Mouse (Mus musculus) cortical plate, adult 2 months (tissue): ENCODE results near the gene Mag. TPM values are rescaled to one million over a fixed set of nuclear protein-coding genes. Genes with fewer than 3 reads are reported as not detected.

Experiments
- H3K27ac ChIP-seq: fragments of 200-500 bp; 2 replicates; pipeline ENCODE4 v1.5.1; 2012; ENCODE audit warnings: low read length, control low read depth, inconsistent platforms; ENCODE audit not compliant: insufficient read depth
- H3K4me1 ChIP-seq: fragments of 200-500 bp; 2 replicates; pipeline ENCODE4 v1.6.1; 2011; ENCODE audit warnings: low read length; ENCODE audit not compliant: control insufficient read depth, insufficient read depth
- H3K4me3 ChIP-seq: fragments of 200-500 bp; 2 replicates; pipeline ENCODE4 v1.5.1; 2011; ENCODE audit warnings: mild to moderate bottlenecking, low read length, control low read depth; ENCODE audit not compliant: insufficient read depth
- CTCF ChIP-seq: fragments of 200-500 bp; IDR thresholded peaks from 2 replicates; pipeline ENCODE4 v1.5.1; 2011; ENCODE audit warnings: mild to moderate bottlenecking, control low read depth, low read length; ENCODE audit not compliant: insufficient read depth; ENCODE audit errors: extremely low read depth
- POLR2A ChIP-seq: fragments of 200-500 bp; IDR thresholded peaks from 2 replicates; pipeline ENCODE4 v1.6.1; 2011; ENCODE audit warnings: mild to moderate bottlenecking, low read length, control low read depth; ENCODE audit not compliant: insufficient read depth; ENCODE audit errors: extremely low read depth
- polyA plus RNA-seq: library from polyadenylated mRNA; depleted of rRNA; stranded (reverse); fragments of >200 nt; gene quantifications from 2 replicates; pipeline ENCODE4 v1.2.3, GENCODE M21; 2012; rRNA removed

The Mag gene
- polyA plus RNA-seq, result 412 and 613 TPM in 2 replicates

DNA sequence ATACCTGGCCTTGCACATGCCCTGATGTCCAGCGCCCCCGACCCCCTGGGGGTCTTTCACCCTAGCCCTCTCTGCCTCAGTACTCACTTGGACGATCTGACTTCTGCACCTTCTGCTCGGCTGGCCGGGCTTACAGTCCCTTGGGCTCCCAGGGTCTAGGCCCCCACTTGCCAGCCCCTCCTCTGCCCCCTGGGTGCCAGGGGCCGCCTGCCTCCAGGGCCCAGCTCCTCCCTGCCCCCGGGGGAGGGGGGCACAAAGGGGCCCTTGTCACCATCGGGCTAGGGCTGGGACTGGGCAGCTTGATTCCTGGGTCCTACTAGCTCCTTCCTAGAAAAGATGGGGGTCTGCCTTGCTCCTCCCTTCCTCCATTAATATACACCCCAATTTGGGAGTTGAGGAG lies at the start of gene Mag:
TSS of gene Mag (minus strand) at position 142 of the 400 bp plus-strand sequence.
- H3K4me3 ChIP-seq, result peak within 1 kb of the TSS; percentile 29

DNA sequence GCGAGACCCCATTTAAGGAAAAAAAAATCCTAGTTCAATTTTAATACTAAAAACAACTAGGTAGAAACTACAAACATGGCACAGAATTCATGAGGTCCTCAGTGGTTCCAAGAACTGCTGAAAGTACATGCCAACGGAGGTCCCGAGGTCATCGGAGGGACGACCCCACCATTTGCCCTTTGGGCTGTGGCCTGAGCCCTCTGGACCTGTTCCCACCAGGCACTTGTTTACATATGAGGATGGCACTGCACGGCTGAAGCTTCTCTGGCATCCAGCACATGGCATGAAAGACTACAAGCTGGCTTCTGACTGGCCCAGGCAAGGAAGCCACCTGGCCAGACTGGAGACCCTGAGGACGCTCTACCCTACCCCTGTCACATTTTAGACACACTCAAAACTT lies 49.7 kb upstream of the Mag start:
- H3K4me3 ChIP-seq, result no peak overlapping the region
- H3K4me1 ChIP-seq, result no peaks in the 10 kb centered on the region
- no peak for TF ChIP-seq POLR2A
- H3K27ac ChIP-seq, result no peak overlapping the region

More for the DNA sequence above, at the start of gene Mag:
- Histone ChIP-seq H3K27ac (peak within 1 kb of the TSS; percentile 92), H3K4me1 (no peaks in the 10 kb centered on the region)
- TF ChIP-seq CTCF, result no peak
- no peak; the same call in 1 of the 2 replicates for TF ChIP-seq POLR2A

DNA sequence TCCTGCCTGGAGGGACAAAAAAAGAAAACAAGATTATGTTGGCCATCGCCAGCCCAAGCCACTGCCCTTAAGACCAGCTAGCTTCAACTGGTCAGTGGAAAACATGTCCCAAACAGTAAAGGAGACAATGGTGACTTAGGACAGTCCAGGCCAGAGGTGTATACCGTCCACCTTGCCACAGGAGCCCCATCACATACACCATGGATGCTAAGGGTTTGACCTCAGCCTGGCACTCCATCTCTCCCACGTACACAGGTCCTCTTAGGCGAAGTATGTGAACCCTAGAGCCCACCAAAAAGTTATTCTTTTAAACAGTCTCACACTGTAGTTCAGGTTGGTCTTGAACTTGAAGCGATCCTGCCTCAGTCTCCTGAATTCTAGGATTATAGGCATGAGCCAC lies 48.2 kb upstream of the Mag start:
- Histone ChIP-seq H3K4me3 (no peak overlapping the region), H3K4me1 (no peaks in the 10 kb centered on the region; the same call in 1 of the 2 replicates), H3K27ac (no peak overlapping the region)
- no peak for TF ChIP-seq CTCF
- 0 out of 2 replicates have a peak, but pooled peaks have one; percentile 34 for TF ChIP-seq POLR2A

DNA sequence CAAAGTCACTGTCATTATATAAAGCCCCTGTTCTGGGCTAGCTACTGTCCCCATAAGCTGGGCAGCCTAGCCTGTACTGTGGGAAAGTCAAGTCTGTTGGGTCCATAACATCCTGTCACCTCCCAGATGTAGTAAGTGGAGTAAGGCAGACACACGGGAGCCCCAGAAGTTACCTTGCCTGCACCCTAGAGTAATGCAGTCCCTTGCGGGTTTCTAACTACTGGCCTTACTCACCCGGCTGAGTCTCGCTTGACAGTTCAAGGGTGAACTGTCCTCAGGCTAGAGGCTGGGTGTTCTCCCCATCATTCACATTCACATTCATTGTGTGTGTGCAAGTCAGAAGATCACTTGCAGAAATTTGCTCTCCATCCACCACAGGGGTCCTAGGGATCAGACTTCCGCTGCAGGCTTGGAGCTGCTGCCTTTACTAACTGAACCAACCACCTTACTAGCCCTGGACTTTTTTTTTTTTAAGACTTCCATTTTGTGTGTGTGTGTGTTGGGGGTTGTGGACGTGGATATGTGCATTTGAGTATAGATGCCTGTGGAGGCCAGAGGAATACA lies 45.2 kb upstream of the Mag start:
- H3K4me1 ChIP-seq, result peaks cover 4% of the 10 kb centered on the region
- H3K27ac ChIP-seq, result no peak overlapping the region
- TF ChIP-seq CTCF, result no peak
- no peak for TF ChIP-seq POLR2A
- H3K4me3 ChIP-seq, result no peak overlapping the region

DNA sequence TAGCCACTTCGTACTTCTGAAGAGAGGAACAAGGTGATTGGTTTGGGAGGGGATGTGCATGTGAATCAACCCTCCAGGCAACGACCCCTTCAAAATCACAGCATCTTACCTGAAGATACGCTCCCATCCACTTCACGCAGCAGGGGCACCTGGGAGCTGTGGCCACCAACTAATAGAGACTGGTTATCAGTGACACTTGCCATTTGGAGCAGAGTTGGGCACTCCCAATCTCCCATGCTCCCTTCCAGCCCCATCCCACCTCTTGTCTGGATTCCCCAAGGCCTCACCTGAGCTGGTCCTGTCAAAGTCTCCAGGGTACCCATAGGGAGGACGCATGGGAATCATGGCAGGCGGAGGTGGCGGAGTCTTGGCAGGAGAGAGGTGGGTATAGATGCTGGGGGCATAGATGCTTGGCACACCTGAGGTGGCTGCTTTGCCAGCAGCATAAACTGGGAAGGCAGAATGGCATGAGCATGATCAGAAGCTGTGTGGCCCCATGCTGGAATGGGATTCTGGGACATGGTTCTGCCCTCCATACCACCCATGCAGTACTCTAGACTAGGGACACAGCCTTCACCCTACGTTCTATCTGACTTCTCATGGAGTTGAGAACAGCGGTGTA lies 44.3 kb upstream of the Mag start:
- H3K27ac ChIP-seq, result no peak overlapping the region
- H3K4me3 ChIP-seq, result no peak overlapping the region
- TF ChIP-seq CTCF (no peak), POLR2A (peak; percentile 3; the same call in 1 of the 2 replicates)
- H3K4me1 ChIP-seq, result peaks cover 4% of the 10 kb centered on the region

DNA sequence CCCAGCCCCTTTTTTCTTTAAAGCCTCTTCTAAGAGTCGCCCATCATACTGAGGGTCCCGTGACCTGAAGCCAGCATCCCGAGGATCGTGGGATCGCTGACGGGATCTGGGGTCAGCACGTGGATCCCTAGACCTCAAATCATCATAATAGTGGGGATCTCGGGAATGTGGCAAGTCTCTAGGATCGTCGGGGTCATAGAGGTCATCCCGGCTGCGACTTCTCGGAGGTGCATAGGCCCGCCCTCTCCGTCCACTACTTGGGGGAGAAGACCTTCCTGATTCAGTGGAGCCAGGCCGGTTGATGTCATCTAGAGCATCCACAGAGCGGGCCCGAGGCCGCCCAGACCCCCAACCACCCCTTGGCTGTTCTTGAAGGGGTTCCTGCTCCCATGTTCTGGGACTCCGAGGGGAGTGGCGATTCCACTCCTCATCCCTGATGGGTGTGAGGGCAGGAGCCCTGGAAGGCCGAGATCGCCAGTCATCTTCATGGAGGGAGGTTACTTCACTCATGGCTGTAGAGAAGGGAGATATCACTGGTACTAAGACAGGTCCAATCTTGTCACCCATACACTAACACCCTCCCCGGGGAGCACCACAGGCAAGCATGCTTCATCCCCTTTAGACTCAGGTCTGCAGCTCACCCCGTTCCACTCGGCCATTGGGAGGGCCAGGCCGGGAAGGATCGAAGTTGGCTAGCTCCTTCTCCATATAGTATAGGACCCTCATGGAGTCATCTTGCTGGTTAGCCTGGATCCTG lies 43.6 kb upstream of the Mag start:
- peak overlapping the region; percentile 78; the same call in 1 of the 2 replicates for H3K4me3 ChIP-seq
- peaks cover 4% of the 10 kb centered on the region for H3K4me1 ChIP-seq
- no peak for TF ChIP-seq CTCF
- no peak for TF ChIP-seq POLR2A
- H3K27ac ChIP-seq, result peak overlapping the region; percentile 82; the same call in 1 of the 2 replicates

DNA sequence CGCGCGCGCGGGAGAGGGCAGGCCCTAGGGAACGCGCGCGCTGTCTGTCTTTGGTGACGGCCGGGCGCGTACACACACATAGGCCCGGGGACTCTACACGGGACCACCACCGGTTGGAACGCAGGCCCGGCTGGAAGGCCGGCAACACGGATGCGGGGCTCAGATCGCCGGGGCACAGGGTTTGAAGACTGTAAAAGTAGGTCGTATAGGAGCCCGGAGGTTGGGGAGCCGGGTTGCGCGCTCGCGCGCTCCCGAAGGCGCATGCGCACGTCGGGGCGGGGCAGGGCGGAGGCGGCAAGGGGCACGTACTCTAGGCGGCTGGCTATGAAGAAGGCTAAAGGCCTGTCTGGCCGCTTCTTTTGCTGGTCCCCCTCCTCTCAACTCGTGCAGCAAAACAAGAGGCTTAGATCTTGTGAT lies 42.7 kb upstream of the Mag start:
- TF ChIP-seq CTCF (no peak), POLR2A (peak; percentile 77)
- Histone ChIP-seq H3K4me3 (peak overlapping the region; percentile 78), H3K27ac (peak overlapping the region; percentile 100), H3K4me1 (peaks cover 4% of the 10 kb centered on the region)

DNA sequence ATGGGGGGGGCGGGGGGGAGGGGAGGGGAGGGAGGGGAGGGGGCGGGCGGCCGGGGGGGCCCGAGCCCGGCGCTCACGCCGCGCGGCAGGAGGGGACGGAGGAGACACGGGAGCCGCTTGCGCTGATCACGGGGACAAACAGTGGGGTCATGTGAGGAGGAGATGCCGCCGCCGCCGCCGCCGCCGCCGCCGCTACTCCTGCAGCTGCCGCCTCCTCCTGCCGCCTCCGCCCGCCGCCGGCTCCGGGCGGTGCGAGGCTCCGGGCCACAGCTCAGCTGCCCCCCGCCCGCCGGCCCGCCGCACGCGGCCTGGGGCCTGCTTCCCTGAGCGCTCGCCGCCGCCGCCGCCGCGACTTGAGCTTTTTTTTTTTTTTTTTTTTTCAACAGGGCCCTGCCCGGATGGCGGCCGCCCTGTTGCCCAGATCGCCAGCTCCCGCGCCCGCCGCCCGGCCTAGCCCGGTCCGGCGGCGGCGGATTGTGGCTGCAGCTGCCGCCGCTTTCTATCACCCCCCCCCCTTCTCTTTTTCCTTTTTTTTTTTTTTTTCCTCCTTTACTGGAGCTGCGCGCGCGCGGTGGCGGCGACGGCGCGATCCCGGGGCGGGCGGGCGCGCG lies 42.2 kb upstream of the Mag start, which contains the start of gene Usf2:
TSS of gene Usf2 (minus strand) at position 48 of the 611 bp plus-strand sequence.
- H3K27ac ChIP-seq, result peak within 1 kb of the TSS; percentile 100
- no peak for TF ChIP-seq CTCF
- TF ChIP-seq POLR2A, result no peak

DNA sequence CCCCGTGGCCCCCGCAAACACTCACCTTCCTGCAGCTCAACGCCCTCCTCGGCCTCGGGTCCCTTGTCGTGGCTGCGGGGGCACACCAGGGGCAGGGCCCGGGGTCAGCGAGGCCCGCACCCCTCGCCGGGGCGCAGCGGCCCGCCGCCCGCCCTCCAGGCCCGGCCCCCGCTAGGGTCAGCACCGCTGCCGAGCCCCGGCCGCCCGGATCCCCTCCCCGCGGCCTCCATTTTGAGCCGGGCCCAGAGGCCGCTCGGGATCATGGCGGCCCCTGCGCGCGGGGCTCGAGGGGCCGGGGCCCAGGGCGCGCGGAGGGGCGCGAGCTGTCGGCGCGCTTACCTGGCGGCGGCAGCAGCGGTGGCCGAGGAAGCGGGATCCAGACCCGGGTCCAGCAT lies 41.7 kb upstream of the Mag start:
- H3K4me1 ChIP-seq, result peaks cover 4% of the 10 kb centered on the region
- no peak for TF ChIP-seq POLR2A
- TF ChIP-seq CTCF, result no peak

More for the DNA sequence above, 42.2 kb upstream of the Mag start, which contains the start of gene Usf2:
- Histone ChIP-seq H3K4me1 (peaks cover 4% of the 10 kb centered on the region), H3K4me3 (peak within 1 kb of the TSS; percentile 78)

More for the DNA sequence above, 41.7 kb upstream of the Mag start:
- Histone ChIP-seq H3K27ac (peak overlapping the region; percentile 96), H3K4me3 (peak overlapping the region; percentile 78)
